Mouse (Mus musculus): Measurements from ENCODE around the gene Rfxank. TPM values are rescaled to one million over a fixed set of nuclear protein-coding genes. Genes with fewer than 3 reads are reported as not detected.

Rfxank gene
- polyA plus RNA-seq, 1 experiment from 2014 or later = 17.3 TPM

DNA sequence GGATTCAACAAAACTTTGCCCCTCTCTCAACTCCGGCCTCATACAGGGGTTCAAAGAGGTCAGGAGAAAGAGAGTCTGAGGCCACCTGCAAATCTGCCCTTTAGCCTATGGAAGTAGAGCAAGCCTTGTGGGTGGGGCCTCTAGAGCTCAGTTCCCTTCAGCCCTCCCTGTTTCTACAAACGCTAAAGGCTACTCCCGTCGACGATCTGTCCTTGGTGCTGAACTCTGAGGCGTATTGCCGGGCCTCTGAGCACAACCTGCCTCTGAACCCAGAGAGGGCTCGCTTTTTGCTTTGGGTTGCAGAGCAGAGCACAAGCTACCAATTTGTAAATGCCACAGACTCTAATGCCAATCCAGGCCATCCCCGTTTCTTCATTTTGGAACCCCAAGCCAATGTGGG is 21.3 kb downstream of the Rfxank start:
- Histone ChIP-seq H3K4me1 (ENCODE audit: insufficient read depth) (no peaks in the 10 kb centered on the region), H3K4me3 (ENCODE audit: low read depth, low read length) (no peak overlapping the region), H3K27ac (ENCODE audit: low read depth) (no peak overlapping the region), H3K9ac (no peak overlapping the region), H3K36me3 (ENCODE audit: insufficient read depth) (no peaks in the 10 kb centered on the region), H3K9me3 (ENCODE audit: low read depth, low read length) (no peaks in the 10 kb centered on the region), H3K27me3 (ENCODE audit: insufficient read depth, low read length) (peaks cover 57% of the 10 kb centered on the region), H3K4me2 (no peak overlapping the region)
- 7% methylated on average over 9 of the region's 9 CpGs for WGBS
- DNase-seq = peak; percentile 83
- TF ChIP-seq CTCF (IDR thresholded peaks at IDR 0.05; ENCODE audit: low read depth) = no peak
- ATAC-seq (ENCODE audit: insufficient read depth) = no peak

DNA sequence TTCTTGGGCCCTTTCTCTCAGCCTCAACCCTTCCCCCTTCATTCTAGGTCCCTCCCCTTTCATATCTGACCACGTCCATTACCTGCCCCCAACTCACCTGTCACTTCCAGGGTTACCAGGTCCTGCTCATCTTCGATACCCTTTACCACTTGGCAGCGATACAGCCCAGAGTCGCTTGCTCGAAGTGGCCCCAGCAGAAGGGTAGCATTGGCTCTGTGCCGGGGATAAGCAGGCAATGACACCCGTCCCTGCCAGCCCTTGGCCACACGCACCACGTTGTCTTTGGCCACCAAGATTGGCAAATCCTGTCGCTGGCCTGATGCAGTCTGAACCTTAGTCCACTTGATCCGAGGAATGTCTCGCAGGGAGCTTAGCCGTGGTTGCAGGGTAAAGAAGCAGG is 24.1 kb downstream of the Rfxank start:
- WGBS = 62% methylated on average over 13 of the region's 13 CpGs
- Histone ChIP-seq H3K9ac (no peak overlapping the region), H3K9me3 (ENCODE audit: low read depth, low read length) (no peaks in the 10 kb centered on the region), H3K36me3 (ENCODE audit: insufficient read depth) (no peaks in the 10 kb centered on the region), H3K27me3 (ENCODE audit: insufficient read depth, low read length) (peaks cover 74% of the 10 kb centered on the region), H3K4me3 (ENCODE audit: low read depth, low read length) (no peak overlapping the region), H3K4me2 (no peak overlapping the region), H3K27ac (ENCODE audit: low read depth) (no peak overlapping the region), H3K4me1 (ENCODE audit: insufficient read depth) (no peaks in the 10 kb centered on the region)
- ATAC-seq (ENCODE audit: insufficient read depth) (no peak), DNase-seq (no peak)
- no peak for TF ChIP-seq CTCF (IDR thresholded peaks at IDR 0.05; ENCODE audit: low read depth)

DNA sequence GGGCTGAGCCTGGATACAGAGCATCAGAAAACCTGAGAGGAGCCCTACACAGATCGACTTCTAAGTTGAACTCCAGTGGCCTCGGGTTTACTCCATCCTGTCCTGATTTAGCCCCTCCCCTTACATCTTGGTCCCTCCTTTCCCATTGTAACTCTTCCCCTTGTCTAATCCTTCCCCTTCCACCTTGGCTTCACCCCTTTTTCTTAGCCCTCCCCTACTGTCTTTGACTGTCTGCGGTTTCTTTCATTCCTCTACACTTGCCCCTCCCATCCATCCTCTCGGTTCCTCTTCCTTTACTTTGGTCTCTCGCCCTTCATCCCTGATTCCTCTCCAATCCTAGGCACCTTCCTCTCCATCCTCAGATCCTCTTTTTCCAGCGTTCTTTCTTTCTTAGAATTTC is 24.5 kb downstream of the Rfxank start:
- H3K36me3 ChIP-seq (ENCODE audit: insufficient read depth) = no peaks in the 10 kb centered on the region
- WGBS = 20% methylated on average over 6 of the region's 6 CpGs
- DNase-seq (no peak), ATAC-seq (ENCODE audit: insufficient read depth) (no peak)
- H3K9ac ChIP-seq = no peak overlapping the region
- no peak overlapping the region for H3K4me2 ChIP-seq
- H3K27ac ChIP-seq (ENCODE audit: low read depth) = no peak overlapping the region
- peaks cover 72% of the 10 kb centered on the region for H3K27me3 ChIP-seq (ENCODE audit: insufficient read depth, low read length)
- no peaks in the 10 kb centered on the region for H3K4me1 ChIP-seq (ENCODE audit: insufficient read depth)
- H3K4me3 ChIP-seq (ENCODE audit: low read depth, low read length) = no peak overlapping the region
- H3K9me3 ChIP-seq (ENCODE audit: low read depth, low read length) = no peaks in the 10 kb centered on the region
- TF ChIP-seq CTCF (IDR thresholded peaks at IDR 0.05; ENCODE audit: low read depth) = no peak

DNA sequence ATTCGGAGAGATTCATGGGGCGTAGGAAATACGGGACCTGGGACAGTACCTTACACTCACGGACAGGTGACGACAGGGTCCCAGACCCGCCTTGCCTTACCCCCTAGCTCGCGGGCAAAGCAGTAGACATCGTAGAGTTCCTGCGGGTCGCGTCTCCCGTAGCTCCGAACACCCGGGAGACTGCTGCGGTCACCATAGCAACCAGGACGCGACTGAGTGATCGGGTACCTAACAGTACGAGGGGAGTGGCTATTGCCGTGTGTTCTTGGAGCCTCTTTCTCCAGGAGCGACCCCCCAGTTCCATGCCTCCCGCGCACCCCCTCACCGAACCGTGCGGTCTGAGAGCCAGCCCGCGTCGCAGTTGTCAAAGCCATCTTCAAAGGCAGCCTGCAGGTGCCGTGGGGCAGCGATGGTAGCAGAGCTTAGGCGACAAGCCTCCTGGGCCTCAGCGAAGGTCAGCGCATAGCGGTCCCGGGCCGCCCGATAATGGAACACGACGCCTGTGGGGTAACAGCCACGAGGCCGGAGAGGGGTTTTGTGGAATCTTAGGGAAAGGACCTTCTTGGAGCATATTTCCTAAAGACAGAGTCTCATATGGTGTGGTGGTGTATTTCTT is 26.4 kb downstream of the Rfxank start:
- Histone ChIP-seq H3K4me2 (no peak overlapping the region), H3K36me3 (ENCODE audit: insufficient read depth) (no peaks in the 10 kb centered on the region), H3K4me3 (ENCODE audit: low read depth, low read length) (no peak overlapping the region), H3K4me1 (ENCODE audit: insufficient read depth) (no peaks in the 10 kb centered on the region), H3K27me3 (ENCODE audit: insufficient read depth, low read length) (peaks cover 53% of the 10 kb centered on the region), H3K9ac (no peak overlapping the region), H3K9me3 (ENCODE audit: low read depth, low read length) (no peaks in the 10 kb centered on the region), H3K27ac (ENCODE audit: low read depth) (no peak overlapping the region)
- ATAC-seq (ENCODE audit: insufficient read depth) (no peak), DNase-seq (no peak)
- WGBS = 4% methylated on average over 43 of the region's 43 CpGs
- no peak for TF ChIP-seq CTCF (IDR thresholded peaks at IDR 0.05; ENCODE audit: low read depth)

DNA sequence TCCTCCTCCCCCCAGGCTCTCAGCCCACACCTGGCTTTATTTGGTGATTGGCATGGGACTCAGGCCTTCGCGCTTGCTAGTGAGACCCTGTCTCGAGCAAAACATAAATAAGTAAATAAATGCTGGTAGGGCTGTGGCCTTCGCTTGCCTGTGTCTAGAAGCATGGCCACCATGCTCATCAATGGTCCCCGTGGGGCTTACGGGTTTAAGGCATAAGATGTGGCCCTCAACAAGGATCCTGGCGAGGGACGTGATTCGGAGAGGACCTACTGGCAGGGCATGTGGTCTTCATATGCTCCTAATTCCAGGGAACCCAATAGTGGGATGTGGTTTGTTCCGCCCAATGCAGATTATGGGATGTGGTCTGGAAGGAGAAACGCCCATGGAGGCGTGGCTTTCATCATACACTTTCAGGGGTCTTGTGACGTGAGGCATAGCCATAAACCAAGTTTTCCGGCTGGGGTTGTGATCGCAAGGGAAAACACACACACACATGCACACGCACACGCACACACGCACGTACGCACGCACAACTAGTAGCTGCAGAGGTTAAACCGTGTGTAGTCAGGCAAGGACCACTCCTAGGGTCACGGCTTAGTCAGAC is 27.7 kb downstream of the Rfxank start:
- H3K4me1 ChIP-seq (ENCODE audit: insufficient read depth) = no peaks in the 10 kb centered on the region
- ATAC-seq (ENCODE audit: insufficient read depth) (no peak), DNase-seq (no peak)
- no peak for TF ChIP-seq CTCF (IDR thresholded peaks at IDR 0.05; ENCODE audit: low read depth)
- 45% methylated on average over 23 of the region's 23 CpGs for WGBS
- H3K27me3 ChIP-seq (ENCODE audit: insufficient read depth, low read length) = peaks cover 47% of the 10 kb centered on the region
- no peak overlapping the region for H3K27ac ChIP-seq (ENCODE audit: low read depth)
- no peak overlapping the region for H3K4me2 ChIP-seq
- H3K9ac ChIP-seq = no peak overlapping the region
- no peak overlapping the region for H3K4me3 ChIP-seq (ENCODE audit: low read depth, low read length)
- no peaks in the 10 kb centered on the region for H3K9me3 ChIP-seq (ENCODE audit: low read depth, low read length)
- H3K36me3 ChIP-seq (ENCODE audit: insufficient read depth) = no peaks in the 10 kb centered on the region

DNA sequence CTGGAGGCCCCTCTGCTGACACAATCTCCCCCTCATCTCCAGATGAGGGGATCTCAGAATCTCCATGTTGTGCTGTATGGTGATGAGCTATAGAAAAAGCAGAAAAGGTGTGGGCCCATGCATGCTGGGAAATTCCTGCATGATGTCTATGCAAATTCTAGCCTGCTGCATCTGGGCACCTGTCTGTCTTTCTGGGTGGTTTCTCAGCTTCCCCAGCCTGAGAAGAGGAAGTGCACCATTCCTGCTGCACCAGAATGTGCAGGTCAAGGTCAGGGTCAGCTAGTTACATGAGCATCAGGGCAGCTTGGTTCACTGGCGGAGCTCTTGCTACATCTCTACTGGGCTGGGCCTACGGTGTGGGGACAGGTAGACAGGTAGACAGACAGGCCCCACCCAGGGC is 28.5 kb downstream of the Rfxank start:
- Histone ChIP-seq H3K4me3 (ENCODE audit: low read depth, low read length) (no peak overlapping the region), H3K27me3 (ENCODE audit: insufficient read depth, low read length) (peaks cover 47% of the 10 kb centered on the region), H3K36me3 (ENCODE audit: insufficient read depth) (no peaks in the 10 kb centered on the region), H3K9me3 (ENCODE audit: low read depth, low read length) (no peaks in the 10 kb centered on the region), H3K9ac (no peak overlapping the region), H3K4me1 (ENCODE audit: insufficient read depth) (no peaks in the 10 kb centered on the region), H3K4me2 (no peak overlapping the region), H3K27ac (ENCODE audit: low read depth) (no peak overlapping the region)
- no peak for TF ChIP-seq CTCF (IDR thresholded peaks at IDR 0.05; ENCODE audit: low read depth)
- DNase-seq = no peak
- no peak for ATAC-seq (ENCODE audit: insufficient read depth)
- WGBS = 77% methylated on average over 2 of the region's 2 CpGs

DNA sequence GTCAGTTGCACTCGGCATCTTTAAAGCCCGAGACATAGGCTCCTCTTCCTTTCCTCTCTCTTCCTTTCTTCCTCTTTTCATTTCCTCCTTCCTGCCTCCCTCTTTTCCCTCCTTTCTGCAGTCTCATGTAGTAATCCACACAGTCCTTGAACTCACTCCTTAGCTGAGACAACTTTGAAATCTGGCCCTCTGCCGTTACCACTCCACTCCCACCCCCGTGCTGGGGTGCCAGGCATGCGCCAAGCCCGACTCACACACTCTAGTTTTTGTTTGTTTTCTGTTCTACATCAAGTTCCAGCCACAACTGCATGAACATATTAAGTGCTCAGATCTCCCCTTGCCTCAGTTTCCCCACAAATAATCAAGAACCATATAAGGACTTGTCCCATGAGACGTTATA is 34.0 kb downstream of the Rfxank start:
- WGBS = 73% methylated on average over 7 of the region's 7 CpGs
- Histone ChIP-seq H3K4me3 (ENCODE audit: low read depth, low read length) (no peak overlapping the region), H3K4me2 (no peak overlapping the region), H3K4me1 (ENCODE audit: insufficient read depth) (no peaks in the 10 kb centered on the region), H3K9me3 (ENCODE audit: low read depth, low read length) (no peaks in the 10 kb centered on the region), H3K27ac (ENCODE audit: low read depth) (no peak overlapping the region), H3K27me3 (ENCODE audit: insufficient read depth, low read length) (peaks cover 2% of the 10 kb centered on the region; the same call in 1 of the 2 replicates), H3K9ac (no peak overlapping the region), H3K36me3 (ENCODE audit: insufficient read depth) (no peaks in the 10 kb centered on the region)
- no peak for DNase-seq
- no peak for TF ChIP-seq CTCF (IDR thresholded peaks at IDR 0.05; ENCODE audit: low read depth)
- no peak for ATAC-seq (ENCODE audit: insufficient read depth)

Measured in lung, embryonic 14.5 days (tissue).